Mouse (Mus musculus): ENCODE data around the gene Tbx6. TPM values are rescaled to one million over a fixed set of nuclear protein-coding genes. Genes with fewer than 3 reads are reported as not detected.

The Tbx6 gene
- polyA plus RNA-seq, 1 experiment from 2014 or later: 0.51 TPM

- Histone ChIP-seq H3K9ac (no peak overlapping the region), H3K36me3 (peaks cover 18% of the 10 kb centered on the region), H3K4me1 (peaks cover 42% of the 10 kb centered on the region), H3K4me3 (replicated peaks) (no peak overlapping the region), H3K27me3 (no peaks in the 10 kb centered on the region), H3K4me2 (no peak overlapping the region), H3K9me3 (replicated peaks) (no peaks in the 10 kb centered on the region), H3K27ac (no peak overlapping the region; the same call in 1 of the 2 replicates)
- no peak for ATAC-seq (replicated peaks; ENCODE audit: low FRiP score)
- 62% methylated on average over 7 of the region's 7 CpGs for WGBS
Observed at GRCm38 (mm10) chr7:126758539-126758938, 22.7 kb upstream of the Tbx6 start.

- H3K9ac ChIP-seq: peak within 1 kb of the TSS; percentile 94
- no peaks in the 10 kb centered on the region for H3K9me3 ChIP-seq (replicated peaks)
- H3K4me2 ChIP-seq: peak within 1 kb of the TSS; percentile 90
- WGBS: 2% methylated on average over 17 of the region's 38 CpGs
- H3K27ac ChIP-seq: peak within 1 kb of the TSS; percentile 96
- peaks cover 24% of the 10 kb centered on the region for H3K36me3 ChIP-seq
- no peaks in the 10 kb centered on the region for H3K27me3 ChIP-seq
- peak; percentile 57 for ATAC-seq (replicated peaks; ENCODE audit: low FRiP score)
- peak within 1 kb of the TSS; percentile 89 for H3K4me3 ChIP-seq (replicated peaks)
- peaks cover 42% of the 10 kb centered on the region for H3K4me1 ChIP-seq
Observed at GRCm38 (mm10) chr7:126759050-126759671, 22.1 kb upstream of the Tbx6 start, which contains the start of gene Mapk3. Gene Mapk3, plus strand, starts transcription at chr7:126759601.

- peak overlapping the region; percentile 90 for H3K4me2 ChIP-seq
- peak overlapping the region; percentile 89 for H3K4me3 ChIP-seq (replicated peaks)
- ATAC-seq (replicated peaks; ENCODE audit: low FRiP score): peak; percentile 41
- H3K9ac ChIP-seq: peak overlapping the region; percentile 94
- 0% methylated on average over 24 of the region's 24 CpGs for WGBS
- H3K4me1 ChIP-seq: peaks cover 37% of the 10 kb centered on the region
- H3K36me3 ChIP-seq: peaks cover 31% of the 10 kb centered on the region
- peak overlapping the region; percentile 96 for H3K27ac ChIP-seq
- no peaks in the 10 kb centered on the region for H3K9me3 ChIP-seq (replicated peaks)
- H3K27me3 ChIP-seq: no peaks in the 10 kb centered on the region
Observed at GRCm38 (mm10) chr7:126759672-126760390, 21.5 kb upstream of the Tbx6 start.

GRCm38 (mm10) chr7:126760391-126760802 is 20.9 kb upstream of the Tbx6 start:
- H3K4me2 ChIP-seq: peak overlapping the region; percentile 90
- peak overlapping the region; percentile 94 for H3K9ac ChIP-seq
- H3K9me3 ChIP-seq (replicated peaks): no peaks in the 10 kb centered on the region
- WGBS: 14% methylated on average over 3 of the region's 3 CpGs
- H3K36me3 ChIP-seq: peaks cover 37% of the 10 kb centered on the region
- peak overlapping the region; percentile 96 for H3K27ac ChIP-seq
- H3K4me1 ChIP-seq: peaks cover 32% of the 10 kb centered on the region
- H3K4me3 ChIP-seq (replicated peaks): peak overlapping the region; percentile 89
- peak; percentile 71 for ATAC-seq (replicated peaks; ENCODE audit: low FRiP score)
- H3K27me3 ChIP-seq: no peaks in the 10 kb centered on the region

GRCm38 (mm10) chr7:126760956-126761355 is 20.3 kb upstream of the Tbx6 start:
- 72% methylated on average over 4 of the region's 4 CpGs for WGBS
- ATAC-seq (replicated peaks; ENCODE audit: low FRiP score): no peak

GRCm38 (mm10) chr7:126761529-126762067 is 19.7 kb upstream of the Tbx6 start:
- H3K9ac ChIP-seq: no peak overlapping the region
- no peak for ATAC-seq (replicated peaks; ENCODE audit: low FRiP score)
- peaks cover 49% of the 10 kb centered on the region for H3K36me3 ChIP-seq
- peak overlapping the region; percentile 96 for H3K27ac ChIP-seq
- peaks cover 39% of the 10 kb centered on the region for H3K4me1 ChIP-seq
- 66% methylated on average over 6 of the region's 6 CpGs for WGBS
- no peak overlapping the region for H3K4me2 ChIP-seq
- H3K9me3 ChIP-seq (replicated peaks): no peaks in the 10 kb centered on the region
- no peaks in the 10 kb centered on the region for H3K27me3 ChIP-seq
- H3K4me3 ChIP-seq (replicated peaks): no peak overlapping the region

More at GRCm38 (mm10) chr7:126760956-126761355, 20.3 kb upstream of the Tbx6 start:
- H3K4me1 ChIP-seq: peaks cover 34% of the 10 kb centered on the region
- peak overlapping the region; percentile 94 for H3K9ac ChIP-seq
- H3K27ac ChIP-seq: peak overlapping the region; percentile 96
- H3K4me2 ChIP-seq: peak overlapping the region; percentile 90
- H3K36me3 ChIP-seq: peaks cover 42% of the 10 kb centered on the region
- peak overlapping the region; percentile 89 for H3K4me3 ChIP-seq (replicated peaks)
- H3K27me3 ChIP-seq: no peaks in the 10 kb centered on the region
- no peaks in the 10 kb centered on the region for H3K9me3 ChIP-seq (replicated peaks)

GRCm38 (mm10) chr7:126762471-126763008 is 18.7 kb upstream of the Tbx6 start:
- H3K4me3 ChIP-seq (replicated peaks): no peak overlapping the region
- no peak overlapping the region for H3K9ac ChIP-seq
- 68% methylated on average over 17 of the region's 17 CpGs for WGBS
- H3K36me3 ChIP-seq: peaks cover 58% of the 10 kb centered on the region
- no peaks in the 10 kb centered on the region for H3K27me3 ChIP-seq
- no peak overlapping the region; the same call in 1 of the 2 replicates for H3K27ac ChIP-seq
- no peak overlapping the region for H3K4me2 ChIP-seq
- H3K4me1 ChIP-seq: peaks cover 39% of the 10 kb centered on the region
- no peaks in the 10 kb centered on the region for H3K9me3 ChIP-seq (replicated peaks)
- ATAC-seq (replicated peaks; ENCODE audit: low FRiP score): no peak

- Histone ChIP-seq H3K27ac (no peak overlapping the region), H3K9me3 (replicated peaks) (no peaks in the 10 kb centered on the region), H3K27me3 (no peaks in the 10 kb centered on the region), H3K36me3 (peaks cover 88% of the 10 kb centered on the region), H3K9ac (no peak overlapping the region), H3K4me2 (no peak overlapping the region), H3K4me3 (replicated peaks) (no peak overlapping the region), H3K4me1 (peaks cover 28% of the 10 kb centered on the region)
- ATAC-seq (replicated peaks; ENCODE audit: low FRiP score): no peak
- WGBS: 87% methylated on average over 9 of the region's 9 CpGs
Observed at GRCm38 (mm10) chr7:126765540-126765939, 15.7 kb upstream of the Tbx6 start.

GRCm38 (mm10) chr7:126766201-126766600 is 15.1 kb upstream of the Tbx6 start, which contains the start of gene Gdpd3:
Gene Gdpd3, plus strand, starts transcription at chr7:126766334.
- no peak within 1 kb of the TSS for H3K9ac ChIP-seq

GRCm38 (mm10) chr7:126767001-126767400 is 14.3 kb upstream of the Tbx6 start:
- WGBS: 90% methylated on average over 8 of the region's 8 CpGs
- no peak overlapping the region for H3K9ac ChIP-seq
- no peaks in the 10 kb centered on the region for H3K9me3 ChIP-seq (replicated peaks)
- no peak overlapping the region for H3K4me2 ChIP-seq
- H3K4me3 ChIP-seq (replicated peaks): no peak overlapping the region
- no peaks in the 10 kb centered on the region for H3K27me3 ChIP-seq
- no peak for ATAC-seq (replicated peaks; ENCODE audit: low FRiP score)
- H3K36me3 ChIP-seq: peaks cover 94% of the 10 kb centered on the region
- peaks cover 14% of the 10 kb centered on the region; the same call in 1 of the 2 replicates for H3K4me1 ChIP-seq
- H3K27ac ChIP-seq: no peak overlapping the region

More at GRCm38 (mm10) chr7:126766201-126766600, 15.1 kb upstream of the Tbx6 start, which contains the start of gene Gdpd3:
- no peak within 1 kb of the TSS for H3K27ac ChIP-seq
- no peaks in the 10 kb centered on the region for H3K9me3 ChIP-seq (replicated peaks)
- H3K27me3 ChIP-seq: no peaks in the 10 kb centered on the region
- peaks cover 95% of the 10 kb centered on the region for H3K36me3 ChIP-seq
- no peak within 1 kb of the TSS for H3K4me2 ChIP-seq
- peaks cover 21% of the 10 kb centered on the region for H3K4me1 ChIP-seq
- ATAC-seq (replicated peaks; ENCODE audit: low FRiP score): no peak; the same call in 1 of the 2 replicates
- no peak within 1 kb of the TSS for H3K4me3 ChIP-seq (replicated peaks)
- 93% methylated on average over 16 of the region's 16 CpGs for WGBS

- peaks cover 76% of the 10 kb centered on the region for H3K36me3 ChIP-seq
- 83% methylated on average over 12 of the region's 12 CpGs for WGBS
Observed at GRCm38 (mm10) chr7:126770784-126771183, 10.5 kb upstream of the Tbx6 start.

GRCm38 (mm10) chr7:126773351-126773750 is 7.9 kb upstream of the Tbx6 start:
- Histone ChIP-seq H3K4me3 (replicated peaks) (no peak overlapping the region), H3K27ac (no peak overlapping the region), H3K9me3 (replicated peaks) (no peaks in the 10 kb centered on the region), H3K4me2 (no peak overlapping the region), H3K36me3 (peaks cover 54% of the 10 kb centered on the region), H3K27me3 (no peaks in the 10 kb centered on the region), H3K4me1 (peaks cover 27% of the 10 kb centered on the region), H3K9ac (no peak overlapping the region)
- WGBS: 47% methylated on average over 2 of the region's 2 CpGs
- ATAC-seq (replicated peaks; ENCODE audit: low FRiP score): no peak

More at GRCm38 (mm10) chr7:126770784-126771183, 10.5 kb upstream of the Tbx6 start:
- Histone ChIP-seq H3K27ac (no peak overlapping the region), H3K9me3 (replicated peaks) (no peaks in the 10 kb centered on the region), H3K4me1 (peaks cover 11% of the 10 kb centered on the region), H3K9ac (no peak overlapping the region), H3K4me2 (no peak overlapping the region), H3K27me3 (no peaks in the 10 kb centered on the region), H3K4me3 (replicated peaks) (no peak overlapping the region)
- ATAC-seq (replicated peaks; ENCODE audit: low FRiP score): no peak

All from kidney, embryonic 15.5 days (tissue).